12 mouse cellular contexts compared by ENCODE assay signal in genomic region chrX:134509473-134509872, GRCm38 (mm10). TPM values are rescaled to one million over a fixed set of nuclear protein-coding genes. Genes with fewer than 3 reads are reported as not detected.
A peak's percentile ranks its signal among the peaks of the same experiment; 100 is the strongest.
DNase-seq lines count a peak whose midpoint lies in the region; ATAC-seq and TF ChIP-seq lines count a peak whose summit lies in the region.
"Had no signal": no experiment of that assay in that cellular context is flagged by ENCODE, and none has a peak within 500 bp of the region (broad histone marks: within the 10 kb centered on the region; RNA-seq: fewer than 3 reads in every experiment).

No protein-coding gene starts in this region.

- ATAC-seq in liver, postnatal 0 days, result no peak
- no peak for ATAC-seq in liver, embryonic 11.5 days (replicated peaks; ENCODE audit: low FRiP score)

- TF ChIP-seq CTCF in liver, postnatal 0 days (IDR thresholded peaks at IDR 0.05; ENCODE audit: low read depth), result peak; percentile 60

- WGBS in liver, postnatal 0 days (ENCODE audit: insufficient replicate concordance), result 34% methylated on average over 2 of the region's 2 CpGs
- 31% methylated on average over 2 of the region's 2 CpGs for WGBS in liver, embryonic 11.5 days

- H3K27me3 ChIP-seq in liver, postnatal 0 days (ENCODE audit: insufficient read depth, low read length), result no peaks in the 10 kb centered on the region
- no peaks in the 10 kb centered on the region for H3K27me3 ChIP-seq in liver, embryonic 11.5 days (replicated peaks; ENCODE audit: control insufficient read depth, insufficient read depth, low read length)

- H3K4me2 ChIP-seq in liver, postnatal 0 days (ENCODE audit: low read depth, low read length), result no peak overlapping the region
- no peak overlapping the region for H3K4me2 ChIP-seq in liver, embryonic 11.5 days

- H3K9me3 ChIP-seq in liver, postnatal 0 days (ENCODE audit: low read length), result no peaks in the 10 kb centered on the region
- H3K9me3 ChIP-seq in liver, embryonic 11.5 days (ENCODE audit: control insufficient read depth, low read length), result no peaks in the 10 kb centered on the region

- peak; percentile 2 for DNase-seq in embryo, embryonic 11 days
- no peak for DNase-seq in embryo, embryonic 9.5 days (ENCODE audit: extremely low spot score)
- no peak for DNase-seq in liver, postnatal 0 days
- no peak for DNase-seq in liver, embryonic 11.5 days (ENCODE audit: low spot score)
- DNase-seq in R1 (ENCODE audit: low read depth, low spot score), result peak; percentile 7
- peak; percentile 21 for DNase-seq in retina, embryonic 14.5 days (ENCODE audit: low spot score)
- no peak for DNase-seq in thymus, postnatal 25 days
- no peak for DNase-seq in layer of hippocampus, adult 9-10 months (ENCODE audit: low spot score)
- DNase-seq: adrenal gland, postnatal 36 days; kidney, adult 9 months; lung, postnatal 36 days had no signal

- H3K36me3 ChIP-seq in liver, postnatal 0 days (replicated peaks; ENCODE audit: insufficient read depth, low read length), result no peaks in the 10 kb centered on the region
- no peaks in the 10 kb centered on the region for H3K36me3 ChIP-seq in liver, embryonic 11.5 days (ENCODE audit: control insufficient read depth, insufficient read depth, low read length)

- H3K27ac ChIP-seq in liver, postnatal 0 days (ENCODE audit: low read depth), result no peak overlapping the region
- no peak overlapping the region for H3K27ac ChIP-seq in liver, embryonic 11.5 days (ENCODE audit: low read depth, low read length)

- H3K9ac ChIP-seq in liver, postnatal 0 days (replicated peaks), result no peak overlapping the region
- H3K9ac ChIP-seq in liver, embryonic 11.5 days (ENCODE audit: low read depth, low read length), result no peak overlapping the region

- no peaks in the 10 kb centered on the region for H3K4me1 ChIP-seq in liver, postnatal 0 days (ENCODE audit: insufficient read depth)
- H3K4me1 ChIP-seq in liver, embryonic 11.5 days (replicated peaks; ENCODE audit: control insufficient read depth, insufficient read depth, low read length), result no peaks in the 10 kb centered on the region

- TF ChIP-seq EP300 in liver, postnatal 0 days (IDR thresholded peaks at IDR 0.05; ENCODE audit: low read depth), result no peak

- H3K4me3 ChIP-seq in liver, postnatal 0 days (ENCODE audit: low read depth, low read length), result no peak overlapping the region
- H3K4me3 ChIP-seq in liver, embryonic 11.5 days (ENCODE audit: low read depth, low read length), result no peak overlapping the region

RNA-seq across cellular contexts. Expression of gene Timm8a1, which starts 32.2 kb away (rescaled TPM):
- 106 and 115 TPM in 2 replicates for polyA plus RNA-seq in liver, postnatal 0 days (2015; fragmentation: Nextera tagmentation; extraction: Ambion mirVana)
- polyA plus RNA-seq in liver, embryonic 11.5 days (2014; fragmentation: Nextera tagmentation; extraction: Ambion mirVana), result 194 and 200 TPM in 2 replicates

RNA-seq across cellular contexts. Expression of gene Taf7l, which starts 33.2 kb away (rescaled TPM):
- not detected in 2 replicates for polyA plus RNA-seq in liver, postnatal 0 days (2015; fragmentation: Nextera tagmentation; extraction: Ambion mirVana)
- not detected in 2 replicates for polyA plus RNA-seq in liver, embryonic 11.5 days (2014; fragmentation: Nextera tagmentation; extraction: Ambion mirVana)
- polyA plus RNA-seq: heart, embryonic 16.5 days had no signal

Comparison
In these comparisons a context has a peak if more than half of its experiments do, and no peak if none do; other contexts are left out.
1. DNase-seq: peak in embryo, embryonic 11 days (single experiment), R1 (single experiment) and retina, embryonic 14.5 days (single experiment); none in embryo, embryonic 9.5 days (single experiment), liver, postnatal 0 days (single experiment), liver, embryonic 11.5 days (single experiment), thymus, postnatal 25 days (single experiment) and layer of hippocampus, adult 9-10 months (single experiment).